Mouse (Mus musculus) kidney, adult 2 months (tissue): ENCODE results near the gene Erp27.

ENCODE experiments used
- CTCF ChIP-seq: fragments of 200-500 bp; conservative IDR thresholded peaks from 2 replicates; pipeline ENCODE4 v1.5.1; 2011; ENCODE audit warnings: low read depth, mild to moderate bottlenecking, control low read depth, low read length, moderate library complexity, mixed read lengths; ENCODE audit not compliant: insufficient read depth, insufficient read length
- POLR2A ChIP-seq: fragments of 200-500 bp; IDR thresholded peaks from one replicate; pipeline ENCODE4 v1.6.1; 2011; ENCODE audit warnings: low read depth, low read length, control low read depth

DNA sequence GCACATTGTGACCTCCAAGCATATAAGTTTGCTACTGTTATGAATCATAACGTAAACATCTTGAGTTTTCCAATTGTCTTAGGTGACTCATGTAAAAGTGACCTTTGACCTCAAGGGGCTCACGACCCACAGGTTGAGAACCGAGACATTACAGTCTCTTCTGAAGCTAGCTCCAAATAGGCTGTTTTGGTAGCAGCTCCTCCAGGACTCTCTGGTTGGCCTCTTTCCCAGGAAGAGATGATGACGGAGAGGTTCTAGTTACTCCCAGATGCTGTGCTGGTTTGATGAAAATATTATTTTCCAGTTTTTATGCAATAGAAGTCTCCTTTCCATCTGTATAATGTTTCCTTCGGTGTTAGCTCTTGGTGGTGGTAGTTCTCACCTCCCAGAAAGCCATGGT lies 53.1 kb downstream of the Erp27 start:
- TF ChIP-seq CTCF = no peak
- TF ChIP-seq POLR2A = no peak
